Mouse (Mus musculus) midbrain, embryonic 16.5 days (tissue): Measurements from ENCODE around the gene Actn4. TPM values are rescaled to one million over a fixed set of nuclear protein-coding genes. Genes with fewer than 3 reads are reported as not detected.
A peak's percentile ranks its signal among the peaks of the same experiment; 100 is the strongest.

Experiments used
- ATAC-seq: fragments of 200-750 bp; cut with Nextera tagmentation; 2 replicates; pipeline ENCODE4 v1.8.0; 2017; ENCODE audit warnings: moderate TSS enrichment
- H3K27ac ChIP-seq: fragments of 300-500 bp; sonication (generic); 2 replicates; pipeline ENCODE4 v1.5.1; 2014; ENCODE audit warnings: mild to moderate bottlenecking, low read length, mixed read lengths
- H3K27me3 ChIP-seq: fragments of 300-500 bp; sonication (generic); 2 replicates; pipeline ENCODE4 v1.6.1; 2014; ENCODE audit warnings: low read depth, low read length, mixed read lengths; ENCODE audit not compliant: control insufficient read depth, insufficient read depth
- H3K36me3 ChIP-seq: fragments of 300-500 bp; sonication (generic); 2 replicates; pipeline ENCODE4 v1.6.1; 2014; ENCODE audit warnings: mild to moderate bottlenecking, low read length, moderate library complexity, mixed read lengths; ENCODE audit not compliant: control insufficient read depth, insufficient read depth
- H3K4me1 ChIP-seq: fragments of 300-500 bp; sonication (generic); 2 replicates; pipeline ENCODE4 v1.6.1; 2014; ENCODE audit warnings: mild to moderate bottlenecking, low read length, mixed read lengths; ENCODE audit not compliant: control insufficient read depth, insufficient read depth
- H3K4me2 ChIP-seq: fragments of 300-500 bp; sonication (generic); 2 replicates; pipeline ENCODE4 v1.6.1; 2014; ENCODE audit warnings: mild to moderate bottlenecking, low read length, mixed read lengths
- H3K4me3 ChIP-seq: fragments of 300-500 bp; sonication (generic); 2 replicates; pipeline ENCODE4 v1.5.1; 2014; ENCODE audit warnings: low read depth, mild to moderate bottlenecking, low read length, moderate library complexity, mixed read lengths
- H3K9ac ChIP-seq: fragments of 300-500 bp; sonication (generic); 2 replicates; pipeline ENCODE4 v1.6.1; 2014; ENCODE audit warnings: low read depth, low read length, mixed read lengths
- H3K9me3 ChIP-seq: fragments of 300-500 bp; sonication (generic); replicated peaks from 2 replicates; pipeline ENCODE4 v1.6.1; 2014; ENCODE audit warnings: mild to moderate bottlenecking, low read length, mixed read lengths; ENCODE audit not compliant: control insufficient read depth, poor library complexity, severe bottlenecking
- WGBS: fragments of 180-500 bp; shearing (Covaris S2); extraction: QIAGEN DNeasy Blood & Tissue Kit; methylation state at CpG from one replicate; pipeline ENCODE4 v1.1.7; 2014; 5-methylcytosine and 5-hydroxymethylcytosine counted together
- polyA plus RNA-seq: library from polyadenylated mRNA; unstranded; fragments of >200 nt; fragmentation: Nextera tagmentation; extraction: Ambion mirVana; gene quantifications from 2 replicates; pipeline ENCODE4 v1.2.1, GENCODE M21; 2015

Gene Actn4
- polyA plus RNA-seq, 1 experiment from 2014 or later: 132 TPM

DNA sequence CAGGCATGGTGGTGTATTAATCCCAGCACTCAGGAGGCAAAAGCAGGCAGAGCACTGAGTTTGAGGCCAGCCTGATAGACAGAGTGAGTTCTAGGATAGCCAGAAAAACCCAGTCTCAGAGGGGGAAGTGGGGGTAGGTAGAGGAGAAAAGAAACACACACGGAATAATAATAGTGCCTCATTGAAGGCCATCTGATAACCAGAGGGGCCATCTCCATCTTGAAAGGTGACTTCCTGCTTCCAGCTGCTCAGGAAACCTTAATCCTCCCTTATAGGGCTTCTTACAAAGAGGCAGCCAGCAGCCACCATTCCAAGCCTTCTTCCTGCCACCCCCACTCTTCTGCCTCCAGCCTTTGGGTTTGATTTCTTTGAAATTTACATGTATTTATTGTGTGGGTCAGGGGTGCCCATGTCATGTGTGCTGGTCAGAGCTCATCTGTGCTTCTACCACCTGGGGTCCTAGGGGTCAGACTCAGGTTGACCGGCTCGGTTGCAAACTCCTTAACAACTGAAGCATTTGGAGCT, 1.3 kb upstream of the Actn4 start:
- 75% methylated on average over 3 of the region's 3 CpGs for WGBS
- no peak for ATAC-seq
- peaks cover 30% of the 10 kb centered on the region for H3K4me1 ChIP-seq
- no peak overlapping the region for H3K4me3 ChIP-seq
- no peaks in the 10 kb centered on the region for H3K27me3 ChIP-seq
- no peak overlapping the region for H3K27ac ChIP-seq
- no peaks in the 10 kb centered on the region for H3K9me3 ChIP-seq
- H3K9ac ChIP-seq: no peak overlapping the region
- no peaks in the 10 kb centered on the region for H3K36me3 ChIP-seq
- H3K4me2 ChIP-seq: no peak overlapping the region

DNA sequence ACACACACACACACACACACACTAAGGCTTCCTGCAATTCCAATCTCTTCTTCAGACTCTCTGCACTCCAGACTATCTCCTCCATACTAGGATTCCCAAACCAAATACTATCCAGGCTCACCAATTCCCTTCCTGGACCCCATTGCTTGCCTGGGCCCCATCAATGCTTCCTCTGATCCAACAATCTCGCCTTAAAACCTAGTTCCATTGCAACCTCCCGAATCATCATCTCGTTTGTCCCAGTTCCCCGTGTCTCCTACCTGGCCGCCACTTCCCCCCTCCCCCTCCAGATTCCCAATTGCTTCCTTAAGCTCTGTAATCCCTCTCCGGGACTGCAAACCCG, 585 bp downstream of the Actn4 start:
- peak overlapping the region; percentile 90 for H3K4me3 ChIP-seq
- H3K27me3 ChIP-seq: no peaks in the 10 kb centered on the region
- peaks cover 34% of the 10 kb centered on the region for H3K4me1 ChIP-seq
- WGBS: 0% methylated on average over 7 of the region's 7 CpGs
- no peaks in the 10 kb centered on the region for H3K9me3 ChIP-seq
- H3K9ac ChIP-seq: peak overlapping the region; percentile 93
- peak; percentile 2; the same call in 1 of the 2 replicates for ATAC-seq
- no peaks in the 10 kb centered on the region for H3K36me3 ChIP-seq
- peak overlapping the region; percentile 83 for H3K4me2 ChIP-seq
- H3K27ac ChIP-seq: peak overlapping the region; percentile 88

DNA sequence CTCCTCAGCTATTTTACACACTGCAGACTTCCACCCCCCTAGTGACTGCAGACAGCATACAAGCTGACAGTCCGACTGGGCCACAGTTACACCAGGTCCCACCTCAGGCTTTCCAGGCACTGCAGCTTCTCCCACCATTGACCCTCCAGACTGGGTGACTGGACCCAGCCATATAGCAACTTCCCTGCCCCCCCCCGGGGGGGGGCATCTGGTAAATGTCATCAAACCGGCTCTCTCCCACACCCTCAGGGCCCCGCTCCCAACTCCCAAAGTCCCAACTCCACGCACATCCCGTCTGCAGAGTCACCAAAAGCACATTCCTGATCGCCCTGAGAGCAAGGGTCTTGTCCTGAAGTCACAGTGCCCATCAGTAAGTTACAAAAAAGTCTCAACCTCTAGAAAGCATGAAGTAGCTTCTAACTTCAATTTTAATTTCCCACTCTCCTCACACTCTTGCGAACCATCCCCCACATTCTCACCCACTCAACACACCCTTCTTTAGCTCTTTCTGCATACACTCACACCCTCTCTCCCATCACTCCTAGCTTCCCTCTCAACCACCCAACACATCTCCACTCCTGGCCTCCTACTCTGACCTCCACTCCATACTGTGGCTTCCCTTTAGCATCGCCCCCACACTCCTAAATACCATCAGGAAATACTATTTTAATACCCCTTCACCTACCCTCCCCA, 1.6 kb downstream of the Actn4 start:
- Histone ChIP-seq H3K4me3 (peak overlapping the region; percentile 90), H3K27me3 (no peaks in the 10 kb centered on the region), H3K36me3 (no peaks in the 10 kb centered on the region), H3K9ac (peak overlapping the region; percentile 93), H3K9me3 (no peaks in the 10 kb centered on the region), H3K27ac (no peak overlapping the region), H3K4me1 (peaks cover 34% of the 10 kb centered on the region), H3K4me2 (peak overlapping the region; percentile 83)
- WGBS: 32% methylated on average over 9 of the region's 9 CpGs
- no peak for ATAC-seq

DNA sequence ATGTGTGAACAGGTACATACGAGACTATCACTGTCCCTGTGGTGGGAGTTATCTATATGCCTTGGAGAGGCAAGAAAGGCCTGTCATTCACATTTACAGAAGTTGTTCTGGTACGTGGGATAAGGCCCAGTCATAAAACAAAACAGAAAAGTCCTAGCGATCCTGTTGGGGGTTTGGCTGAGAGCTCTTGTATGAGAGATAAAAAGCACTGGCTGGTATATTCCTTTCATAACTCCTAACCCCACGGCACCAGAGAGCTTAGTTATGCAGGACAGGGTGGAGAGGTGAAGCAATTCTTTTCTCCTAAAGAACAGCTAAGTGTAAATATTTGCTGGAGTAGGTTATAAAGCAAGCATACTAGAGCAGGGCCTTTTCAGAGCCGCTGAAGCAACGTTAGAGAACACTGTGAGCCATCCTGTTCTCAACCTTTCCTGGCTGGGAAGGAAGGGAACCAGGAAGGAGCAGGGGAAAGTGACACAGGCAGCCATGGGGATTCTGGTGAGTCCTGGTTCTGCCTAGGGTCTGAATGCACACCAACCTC, 2.6 kb downstream of the Actn4 start:
- Histone ChIP-seq H3K27ac (no peak overlapping the region), H3K27me3 (no peaks in the 10 kb centered on the region), H3K9ac (peak overlapping the region; percentile 93), H3K4me2 (peak overlapping the region; percentile 83), H3K4me3 (peak overlapping the region; percentile 90; the same call in 1 of the 2 replicates), H3K4me1 (peaks cover 36% of the 10 kb centered on the region), H3K9me3 (no peaks in the 10 kb centered on the region), H3K36me3 (no peaks in the 10 kb centered on the region)
- 49% methylated on average over 6 of the region's 6 CpGs for WGBS
- ATAC-seq: no peak

DNA sequence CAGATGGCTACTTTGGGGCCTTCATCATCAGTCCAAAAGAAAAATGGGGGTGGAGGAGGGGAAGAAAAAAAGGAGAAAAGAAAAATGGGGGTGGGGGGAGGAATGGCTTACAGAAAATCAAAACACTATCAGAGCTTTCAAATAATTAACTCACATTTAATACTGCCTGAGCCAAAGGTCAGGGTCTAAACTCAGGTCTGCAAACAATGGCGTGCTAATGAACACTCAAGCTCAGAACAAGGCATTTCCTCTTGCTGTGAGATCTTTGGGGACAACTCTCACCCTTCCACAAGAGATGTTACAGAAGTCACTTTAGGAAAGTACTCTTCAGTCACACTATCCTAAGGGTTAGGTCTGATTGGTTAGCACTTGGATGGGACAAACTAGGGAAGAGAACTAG, 3.4 kb downstream of the Actn4 start:
- no peak for ATAC-seq
- peaks cover 37% of the 10 kb centered on the region for H3K4me1 ChIP-seq

DNA sequence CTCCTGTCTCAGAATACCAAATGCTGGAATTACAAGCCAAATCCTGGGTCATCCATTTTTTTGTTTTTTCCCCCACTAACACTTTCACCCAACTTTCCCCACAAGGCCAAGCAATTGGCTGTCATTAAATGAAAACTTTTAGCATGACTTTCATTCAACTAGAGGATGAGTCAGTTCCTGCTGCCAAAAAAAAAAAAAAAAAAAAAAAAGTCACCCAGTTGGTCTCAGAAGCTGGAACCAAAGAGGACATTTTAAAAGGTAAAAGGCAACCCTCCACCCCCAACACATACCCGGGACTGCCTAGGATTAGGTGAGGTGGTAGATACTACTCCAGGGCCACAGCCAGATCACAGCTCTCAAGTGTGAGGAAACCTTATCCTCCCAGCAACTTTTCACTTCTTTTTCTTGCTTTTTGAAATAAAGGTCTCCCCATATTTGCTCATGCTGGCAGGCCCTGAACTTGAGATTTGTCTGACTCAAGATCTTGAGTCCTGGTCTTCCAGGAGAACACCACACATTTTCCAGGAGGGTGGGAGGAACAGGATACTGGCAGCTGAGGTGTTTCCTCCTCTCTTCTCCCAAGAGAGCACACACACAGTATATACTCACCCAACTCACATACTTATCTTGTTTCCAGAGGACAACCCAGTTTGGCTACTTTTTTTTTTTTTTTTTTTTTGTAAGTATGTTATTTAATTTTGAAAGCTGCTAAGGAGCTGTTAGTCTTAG, 4.0 kb downstream of the Actn4 start:
- Histone ChIP-seq H3K4me1 (peaks cover 42% of the 10 kb centered on the region), H3K9me3 (no peaks in the 10 kb centered on the region), H3K9ac (no peak overlapping the region), H3K36me3 (no peaks in the 10 kb centered on the region), H3K4me3 (no peak overlapping the region), H3K27me3 (no peaks in the 10 kb centered on the region), H3K4me2 (no peak overlapping the region), H3K27ac (no peak overlapping the region)
- ATAC-seq: no peak
- 70% methylated on average over 1 of the region's 1 CpGs for WGBS

More for the DNA sequence above, 3.4 kb downstream of the Actn4 start:
- Histone ChIP-seq H3K4me2 (no peak overlapping the region), H3K27ac (no peak overlapping the region), H3K4me3 (no peak overlapping the region), H3K9ac (no peak overlapping the region), H3K36me3 (no peaks in the 10 kb centered on the region), H3K27me3 (no peaks in the 10 kb centered on the region), H3K9me3 (no peaks in the 10 kb centered on the region)
- 71% methylated on average over 1 of the region's 1 CpGs for WGBS

DNA sequence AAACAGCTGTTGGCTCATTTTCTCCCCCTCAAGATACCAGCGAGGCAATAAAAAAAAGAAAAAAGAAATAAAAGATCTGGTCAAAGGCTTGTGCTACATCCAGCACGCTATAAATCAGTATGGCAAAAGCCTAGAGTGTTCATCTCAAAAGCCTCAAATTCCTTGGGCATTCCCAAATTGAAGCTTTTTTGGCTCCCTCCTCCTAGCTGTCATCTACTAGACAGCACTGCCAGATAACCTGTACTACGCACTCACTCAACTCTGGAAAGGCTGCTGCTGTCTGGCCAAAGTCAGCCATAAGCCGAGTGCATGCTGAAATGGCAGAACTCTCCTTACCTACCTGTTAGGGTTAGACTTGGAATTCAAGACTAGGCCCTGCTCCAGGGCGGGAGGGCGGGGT, 4.9 kb downstream of the Actn4 start:
- Histone ChIP-seq H3K27ac (no peak overlapping the region), H3K4me3 (no peak overlapping the region), H3K36me3 (no peaks in the 10 kb centered on the region), H3K9me3 (no peaks in the 10 kb centered on the region), H3K9ac (no peak overlapping the region), H3K27me3 (no peaks in the 10 kb centered on the region), H3K4me1 (peaks cover 40% of the 10 kb centered on the region), H3K4me2 (no peak overlapping the region)
- WGBS: 88% methylated on average over 6 of the region's 6 CpGs
- no peak for ATAC-seq

DNA sequence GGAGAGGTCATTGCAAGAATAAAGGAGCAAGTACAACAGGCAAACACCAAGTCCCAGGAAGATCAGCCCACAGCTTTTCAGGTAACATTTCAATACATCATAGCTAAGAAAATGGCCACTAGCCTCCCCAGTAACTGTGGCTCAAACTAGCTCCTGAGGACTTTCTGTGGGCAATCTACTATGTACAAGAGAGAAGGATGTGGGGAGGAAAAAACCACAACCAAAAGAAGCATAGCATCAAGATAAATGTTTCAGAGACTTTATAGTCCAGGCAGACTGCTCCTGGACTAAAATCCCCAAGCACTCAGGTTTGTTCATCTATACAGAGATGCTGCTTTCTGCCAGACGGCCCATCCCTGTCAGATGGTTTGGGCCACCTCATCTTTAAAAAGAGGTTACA, 5.9 kb downstream of the Actn4 start:
- Histone ChIP-seq H3K9me3 (no peaks in the 10 kb centered on the region), H3K4me2 (no peak overlapping the region), H3K9ac (no peak overlapping the region), H3K4me1 (peaks cover 39% of the 10 kb centered on the region), H3K4me3 (no peak overlapping the region), H3K36me3 (no peaks in the 10 kb centered on the region), H3K27me3 (no peaks in the 10 kb centered on the region), H3K27ac (no peak overlapping the region)
- 89% methylated on average over 1 of the region's 1 CpGs for WGBS
- ATAC-seq: no peak
